Mouse (Mus musculus): ENCODE measurements at regions not wholly inside any gene's neighbourhood (a gene's known extent, or its start where the extent isn't known, plus 50 kb on each side); places are given as distances from the start of the nearest gene placed in this dataset.

DNA sequence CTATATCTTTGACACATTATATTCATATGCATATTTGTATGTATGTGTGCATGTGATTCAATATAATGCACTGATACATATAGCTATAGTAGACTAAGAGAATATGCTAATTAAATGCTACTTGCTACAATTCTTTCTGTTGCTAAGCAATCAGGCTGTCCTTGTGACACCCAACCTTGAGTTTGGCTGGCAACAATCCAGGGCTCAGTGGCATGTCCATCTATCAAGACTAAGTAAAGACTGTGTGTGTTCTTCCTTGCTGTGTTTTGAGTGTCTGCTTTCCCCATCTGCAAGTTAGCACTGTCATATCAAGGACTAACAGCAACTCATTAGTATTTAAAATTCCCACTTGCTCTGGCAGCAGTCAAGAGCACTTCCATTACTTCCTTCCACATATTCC lies 301.2 kb upstream of the Chl1 start:
- peaks cover 9% of the 10 kb centered on the region for H3K4me1 ChIP-seq (replicated peaks)
- no peaks in the 10 kb centered on the region for H3K27me3 ChIP-seq
- H3K36me3 ChIP-seq = no peaks in the 10 kb centered on the region
- no peak overlapping the region for H3K4me3 ChIP-seq
- ATAC-seq (ENCODE audit: low FRiP score) = peak; percentile 71
- H3K4me2 ChIP-seq = no peak overlapping the region
- no peaks in the 10 kb centered on the region for H3K9me3 ChIP-seq
- H3K9ac ChIP-seq = no peak overlapping the region
- H3K27ac ChIP-seq = no peak overlapping the region

DNA sequence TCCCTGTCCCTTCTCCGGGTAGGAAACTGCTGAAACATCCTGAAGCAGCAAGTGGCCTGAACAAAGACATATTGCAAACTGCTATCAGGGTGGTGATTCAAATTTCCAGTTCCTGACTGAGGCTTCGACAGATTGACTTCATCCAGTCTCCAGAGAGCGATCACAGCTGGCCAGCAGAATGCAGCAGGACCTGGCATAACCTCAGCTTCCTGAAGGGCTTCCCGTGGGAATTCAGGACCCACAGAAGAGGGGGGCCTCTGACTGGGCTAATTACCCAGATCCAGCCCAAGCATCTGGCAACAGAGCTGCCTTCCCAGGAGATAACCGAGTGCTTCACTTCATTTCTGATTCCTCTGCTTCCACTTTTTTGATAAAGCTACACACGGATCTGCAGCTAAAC lies 297.2 kb upstream of the Chl1 start:
- Histone ChIP-seq H3K27ac (no peak overlapping the region), H3K36me3 (no peaks in the 10 kb centered on the region), H3K4me3 (no peak overlapping the region), H3K9me3 (no peaks in the 10 kb centered on the region), H3K4me2 (no peak overlapping the region), H3K27me3 (no peaks in the 10 kb centered on the region), H3K9ac (no peak overlapping the region), H3K4me1 (replicated peaks) (peaks cover 9% of the 10 kb centered on the region)
- WGBS = 55% methylated on average over 6 of the region's 6 CpGs
- ATAC-seq (ENCODE audit: low FRiP score) = peak; percentile 63; the same call in 1 of the 2 replicates

DNA sequence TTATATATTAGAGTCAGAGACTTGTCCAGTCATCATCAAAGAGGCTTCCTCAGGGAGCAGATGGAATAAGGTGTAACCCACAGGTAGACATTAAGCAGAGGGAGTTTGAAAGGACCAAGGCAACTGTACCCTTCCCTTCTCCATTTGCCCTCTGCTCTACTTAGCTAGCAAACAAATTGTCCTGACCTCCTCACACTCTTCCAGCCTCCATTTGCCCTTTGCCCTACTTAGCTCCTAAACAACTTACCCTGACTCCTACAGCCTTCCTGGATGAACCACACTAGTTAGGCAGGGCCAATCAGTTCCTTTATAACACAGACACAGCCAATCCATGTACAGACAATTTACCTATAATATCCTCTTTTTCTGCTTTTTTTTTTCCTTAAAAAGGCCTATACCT lies 273.5 kb upstream of the Chl1 start:
- H3K9ac ChIP-seq = no peak overlapping the region
- H3K4me1 ChIP-seq (replicated peaks) = no peaks in the 10 kb centered on the region
- H3K4me3 ChIP-seq = no peak overlapping the region
- H3K27ac ChIP-seq = no peak overlapping the region
- no peaks in the 10 kb centered on the region for H3K9me3 ChIP-seq
- no peak overlapping the region for H3K4me2 ChIP-seq
- no peak for ATAC-seq (ENCODE audit: low FRiP score)
- H3K27me3 ChIP-seq = no peaks in the 10 kb centered on the region
- no peaks in the 10 kb centered on the region for H3K36me3 ChIP-seq

DNA sequence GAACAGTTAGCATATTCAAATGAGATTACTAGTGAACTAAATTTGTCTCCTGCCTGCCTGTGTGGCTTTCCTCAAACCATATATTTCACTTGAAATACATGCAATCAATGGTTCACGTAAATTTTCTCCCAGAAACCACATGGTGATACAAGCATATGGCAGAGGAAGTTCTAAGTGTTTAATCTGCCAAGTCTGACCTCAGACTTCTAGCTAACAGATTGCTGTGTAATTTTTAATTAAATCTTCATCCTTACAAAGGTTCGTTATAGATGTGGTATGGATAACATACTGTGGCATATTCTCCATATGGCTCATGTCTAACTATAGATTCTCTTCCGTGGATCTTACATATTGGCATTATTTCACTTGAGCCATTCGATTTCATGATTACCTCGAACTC lies 241.4 kb upstream of the Chl1 start:
- H3K36me3 ChIP-seq = no peaks in the 10 kb centered on the region
- no peaks in the 10 kb centered on the region for H3K27me3 ChIP-seq
- H3K4me2 ChIP-seq = no peak overlapping the region
- H3K9ac ChIP-seq = no peak overlapping the region
- no peaks in the 10 kb centered on the region for H3K4me1 ChIP-seq (replicated peaks)
- H3K27ac ChIP-seq = no peak overlapping the region
- H3K9me3 ChIP-seq = no peaks in the 10 kb centered on the region
- no peak overlapping the region for H3K4me3 ChIP-seq
- no peak for ATAC-seq (ENCODE audit: low FRiP score)
- WGBS = 88% methylated on average over 5 of the region's 5 CpGs

DNA sequence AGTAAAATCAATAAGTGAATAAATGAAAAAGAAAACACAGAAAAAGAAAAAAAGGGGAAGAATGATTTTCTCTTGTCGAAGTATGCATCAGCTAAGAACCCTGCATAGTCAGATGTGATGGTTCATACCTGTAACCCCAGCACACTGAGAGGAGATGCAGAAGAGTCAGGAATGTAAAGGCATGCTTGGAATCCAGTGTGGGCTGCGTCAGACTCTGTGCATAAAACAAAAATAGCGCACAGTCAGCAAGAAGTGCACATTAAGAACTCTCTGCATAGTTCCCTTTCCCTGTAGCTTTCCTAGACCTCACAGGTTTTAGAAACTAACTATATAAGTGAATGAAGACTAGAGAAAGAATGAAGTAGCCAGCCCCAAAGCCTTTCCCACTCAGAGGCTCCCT lies 238.2 kb upstream of the Chl1 start:
- Histone ChIP-seq H3K4me3 (no peak overlapping the region), H3K9ac (no peak overlapping the region), H3K36me3 (no peaks in the 10 kb centered on the region), H3K27me3 (no peaks in the 10 kb centered on the region), H3K4me1 (replicated peaks) (no peaks in the 10 kb centered on the region), H3K9me3 (no peaks in the 10 kb centered on the region), H3K4me2 (no peak overlapping the region), H3K27ac (no peak overlapping the region)
- 71% methylated on average over 3 of the region's 3 CpGs for WGBS
- no peak for ATAC-seq (ENCODE audit: low FRiP score)

DNA sequence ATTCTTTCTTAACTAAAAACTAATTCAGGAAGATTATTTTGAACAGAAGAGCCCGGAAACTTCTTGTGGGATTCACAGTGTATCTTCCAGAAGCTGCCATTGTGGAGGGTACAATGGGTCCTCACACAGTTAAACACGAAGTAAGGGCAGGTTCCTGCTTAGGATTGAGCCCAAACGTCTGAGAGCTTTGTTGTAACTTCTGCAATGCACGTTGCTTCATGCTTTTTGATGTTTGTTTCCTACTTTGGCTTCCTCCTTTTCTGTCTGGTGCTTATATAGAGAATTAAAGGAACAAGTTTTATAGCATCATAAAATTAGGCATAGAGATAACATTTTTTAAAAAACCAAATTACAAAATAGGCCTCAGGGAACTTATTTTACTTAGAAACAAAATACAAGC lies 235.3 kb upstream of the Chl1 start:
- Histone ChIP-seq H3K4me1 (replicated peaks) (no peaks in the 10 kb centered on the region), H3K4me3 (no peak overlapping the region), H3K36me3 (no peaks in the 10 kb centered on the region), H3K27ac (no peak overlapping the region), H3K27me3 (no peaks in the 10 kb centered on the region), H3K9ac (no peak overlapping the region), H3K9me3 (no peaks in the 10 kb centered on the region), H3K4me2 (no peak overlapping the region)
- ATAC-seq (ENCODE audit: low FRiP score) = no peak
- WGBS = 61% methylated on average over 4 of the region's 4 CpGs

DNA sequence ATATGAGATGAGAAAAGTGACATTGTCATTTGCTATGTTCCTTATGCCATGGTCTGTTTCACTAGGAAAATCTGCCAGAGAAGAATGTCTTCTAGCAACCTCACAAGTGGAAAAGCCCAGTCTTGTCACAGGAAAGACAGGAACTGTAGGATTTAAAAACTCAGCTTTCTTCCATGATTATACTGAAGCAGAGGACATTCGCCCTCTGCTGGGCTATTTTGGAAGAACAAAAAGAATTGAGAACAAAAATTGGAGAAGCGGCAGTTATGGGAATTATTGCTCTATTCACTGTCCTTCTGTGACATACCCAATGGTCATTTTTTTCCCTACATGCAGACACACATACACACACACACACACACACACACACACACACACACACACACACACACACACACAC lies 234.9 kb upstream of the Chl1 start:
- H3K27ac ChIP-seq = no peak overlapping the region

DNA sequence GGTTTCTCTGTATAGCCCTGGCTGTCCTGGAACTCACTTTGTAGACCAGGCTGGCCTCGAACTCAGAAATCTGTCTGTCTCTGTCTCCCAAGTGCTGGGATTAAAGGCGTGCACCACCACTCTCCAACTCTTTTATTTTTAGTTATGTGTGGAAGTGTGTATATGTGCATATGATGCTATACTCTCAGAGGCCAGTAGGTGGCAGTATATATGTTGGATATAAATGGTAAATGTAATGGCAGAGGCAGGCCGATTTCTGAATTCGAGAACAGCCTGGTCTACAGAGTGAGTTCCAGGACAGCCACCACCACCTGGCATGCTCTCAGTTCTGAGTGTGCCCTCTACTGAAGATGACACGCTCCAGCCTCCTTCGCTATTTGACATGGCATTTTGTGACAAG lies 214.4 kb upstream of the Chl1 start:
- Histone ChIP-seq H3K4me3 (no peak overlapping the region), H3K4me1 (replicated peaks) (no peaks in the 10 kb centered on the region), H3K9ac (no peak overlapping the region), H3K27ac (no peak overlapping the region), H3K36me3 (no peaks in the 10 kb centered on the region), H3K9me3 (no peaks in the 10 kb centered on the region), H3K4me2 (no peak overlapping the region), H3K27me3 (no peaks in the 10 kb centered on the region)
- ATAC-seq (ENCODE audit: low FRiP score) = no peak
- 92% methylated on average over 6 of the region's 6 CpGs for WGBS

More for the DNA sequence above, 234.9 kb upstream of the Chl1 start:
- ATAC-seq (ENCODE audit: low FRiP score) = no peak
- Histone ChIP-seq H3K9me3 (no peaks in the 10 kb centered on the region), H3K4me1 (replicated peaks) (no peaks in the 10 kb centered on the region), H3K4me2 (no peak overlapping the region), H3K9ac (no peak overlapping the region), H3K36me3 (no peaks in the 10 kb centered on the region), H3K27me3 (no peaks in the 10 kb centered on the region), H3K4me3 (no peak overlapping the region)
- WGBS = 24% methylated on average over 2 of the region's 2 CpGs

DNA sequence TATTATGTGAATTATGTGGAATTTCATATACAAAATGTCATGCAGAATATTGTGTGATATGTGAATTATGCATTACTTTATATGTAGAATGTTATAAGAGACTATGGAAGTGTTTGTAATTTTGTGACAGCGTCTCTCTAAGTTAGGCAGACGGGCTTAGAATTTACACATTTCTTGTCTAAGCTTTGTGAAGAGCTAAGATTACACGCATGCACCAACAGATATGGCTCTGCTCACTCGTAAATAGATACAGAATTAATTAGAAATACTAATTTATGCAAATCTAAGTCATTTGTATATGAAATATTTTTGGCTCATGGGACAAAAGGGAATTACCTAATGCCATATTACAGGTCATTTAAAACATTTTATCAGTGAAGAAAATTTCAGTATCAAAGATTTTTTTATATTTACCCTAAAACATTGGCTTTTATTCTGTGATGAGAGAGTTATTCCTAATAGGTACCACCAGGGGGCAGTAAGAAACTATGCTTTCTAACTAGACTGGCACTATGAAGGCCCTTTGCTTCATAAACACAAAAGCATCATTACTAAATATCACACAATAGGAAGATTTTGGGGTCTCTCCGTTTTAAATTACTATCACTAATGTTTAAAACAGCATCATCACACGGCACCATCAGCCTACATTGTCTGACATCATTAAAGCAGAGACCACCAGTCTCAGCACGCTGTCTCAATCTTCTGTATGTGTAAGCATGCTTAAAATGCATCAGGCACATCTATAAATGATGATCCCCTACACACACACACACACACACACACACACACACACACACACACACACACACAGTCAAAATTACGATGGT lies 203.8 kb upstream of the Chl1 start:
- Histone ChIP-seq H3K4me1 (replicated peaks) (peaks cover 6% of the 10 kb centered on the region), H3K27me3 (no peaks in the 10 kb centered on the region), H3K36me3 (no peaks in the 10 kb centered on the region), H3K9ac (no peak overlapping the region), H3K9me3 (no peaks in the 10 kb centered on the region), H3K4me2 (no peak overlapping the region), H3K4me3 (no peak overlapping the region), H3K27ac (peak overlapping the region; percentile 77; the same call in 1 of the 2 replicates)
- ATAC-seq (ENCODE audit: low FRiP score) = peak; percentile 78
- WGBS = 37% methylated on average over 8 of the region's 8 CpGs

DNA sequence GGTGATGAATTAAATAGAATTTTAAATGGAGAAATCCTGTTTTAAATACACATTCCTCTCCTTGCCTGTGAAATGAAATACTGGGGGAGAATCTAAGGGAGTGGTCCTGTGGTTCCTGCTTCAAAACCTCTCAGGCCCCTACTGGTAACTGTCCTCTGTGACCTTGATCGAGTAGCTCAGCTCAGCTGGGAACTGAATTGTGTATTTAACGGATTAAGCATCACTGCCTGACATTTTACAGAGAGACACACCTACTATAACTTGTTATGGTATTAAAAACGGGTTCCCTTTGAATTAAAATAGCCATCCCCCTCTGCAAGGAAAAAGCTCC lies 203.2 kb upstream of the Chl1 start:
- Histone ChIP-seq H3K27ac (peak overlapping the region; percentile 77), H3K4me3 (no peak overlapping the region), H3K36me3 (no peaks in the 10 kb centered on the region), H3K4me1 (replicated peaks) (peaks cover 10% of the 10 kb centered on the region), H3K9me3 (no peaks in the 10 kb centered on the region), H3K27me3 (no peaks in the 10 kb centered on the region), H3K4me2 (no peak overlapping the region), H3K9ac (no peak overlapping the region)
- 10% methylated on average over 3 of the region's 3 CpGs for WGBS
- peak; percentile 63 for ATAC-seq (ENCODE audit: low FRiP score)

DNA sequence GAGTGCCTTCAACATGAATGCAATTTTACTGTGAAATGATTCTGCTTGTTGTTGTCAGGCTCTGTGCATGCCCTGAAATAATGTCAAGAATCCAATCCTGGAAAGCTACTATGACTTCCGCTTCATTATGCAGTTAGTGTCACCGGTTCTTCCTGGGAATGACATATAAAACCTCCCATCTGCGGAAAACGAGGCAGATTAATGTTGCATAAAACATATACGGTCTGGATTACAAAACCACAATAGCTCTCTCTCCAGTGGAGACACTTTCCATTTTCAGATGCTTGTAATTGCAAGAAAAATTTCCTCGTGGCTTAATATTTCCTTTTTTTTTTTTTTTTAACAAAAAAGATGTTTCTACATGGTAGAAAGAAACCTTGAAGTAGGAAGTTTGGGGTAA lies 198.2 kb upstream of the Chl1 start:
- no peak for ATAC-seq (ENCODE audit: low FRiP score)
- H3K4me1 ChIP-seq (replicated peaks) = peaks cover 18% of the 10 kb centered on the region

DNA sequence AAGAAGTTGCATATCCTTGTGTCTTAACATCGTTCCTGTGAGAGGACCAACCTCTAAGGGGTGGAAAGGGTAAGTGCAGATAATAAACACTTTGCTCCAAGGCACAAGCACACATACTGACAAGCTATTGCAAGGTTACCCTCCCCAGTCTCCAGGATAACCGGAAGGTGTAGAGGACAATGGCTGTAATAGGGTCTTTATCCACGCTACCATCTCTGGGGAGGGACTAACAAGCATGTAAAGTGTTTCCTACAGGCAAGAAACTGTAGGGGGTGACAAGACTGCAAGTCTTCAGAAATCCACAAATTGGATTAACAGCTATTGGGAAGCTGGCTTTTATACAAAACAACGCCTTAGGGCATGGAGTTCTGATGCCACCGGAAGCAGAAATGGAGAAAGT lies 197.5 kb upstream of the Chl1 start:
- WGBS = 43% methylated on average over 5 of the region's 5 CpGs
- no peak overlapping the region for H3K4me3 ChIP-seq
- peaks cover 17% of the 10 kb centered on the region; the same call in 1 of the 2 replicates for H3K4me1 ChIP-seq (replicated peaks)
- no peaks in the 10 kb centered on the region for H3K9me3 ChIP-seq
- no peaks in the 10 kb centered on the region for H3K27me3 ChIP-seq
- H3K4me2 ChIP-seq = no peak overlapping the region
- H3K36me3 ChIP-seq = no peaks in the 10 kb centered on the region
- ATAC-seq (ENCODE audit: low FRiP score) = no peak
- H3K9ac ChIP-seq = no peak overlapping the region
- H3K27ac ChIP-seq = no peak overlapping the region

More for the DNA sequence above, 198.2 kb upstream of the Chl1 start:
- Histone ChIP-seq H3K4me3 (no peak overlapping the region), H3K9ac (no peak overlapping the region), H3K9me3 (no peaks in the 10 kb centered on the region), H3K4me2 (no peak overlapping the region), H3K36me3 (no peaks in the 10 kb centered on the region), H3K27ac (peak overlapping the region; percentile 64; the same call in 1 of the 2 replicates), H3K27me3 (no peaks in the 10 kb centered on the region)
- 50% methylated on average over 6 of the region's 6 CpGs for WGBS

DNA sequence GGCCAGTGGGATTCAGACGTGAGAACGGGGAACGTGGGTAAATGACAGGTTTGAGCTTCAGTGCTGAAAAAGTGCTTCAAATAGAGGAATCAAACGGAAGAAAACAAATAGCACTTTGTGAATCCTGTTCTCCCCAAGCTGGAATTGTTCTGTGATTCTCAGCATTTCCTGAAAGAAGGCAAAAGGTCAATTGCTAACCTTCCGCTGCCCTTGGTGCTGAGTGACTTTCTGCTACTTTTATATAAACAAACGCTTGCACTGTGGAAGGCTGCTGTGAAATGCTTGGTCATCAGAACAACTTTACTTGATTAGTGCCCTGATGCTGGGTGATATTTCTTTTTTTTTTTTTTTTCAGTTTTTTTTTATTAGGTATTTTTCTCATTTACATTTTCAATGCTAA lies 192.3 kb upstream of the Chl1 start:
- Histone ChIP-seq H3K36me3 (no peaks in the 10 kb centered on the region), H3K27ac (no peak overlapping the region), H3K9ac (no peak overlapping the region), H3K4me3 (no peak overlapping the region), H3K9me3 (no peaks in the 10 kb centered on the region), H3K4me2 (no peak overlapping the region), H3K27me3 (no peaks in the 10 kb centered on the region), H3K4me1 (replicated peaks) (peaks cover 15% of the 10 kb centered on the region; the same call in 1 of the 2 replicates)
- WGBS = 13% methylated on average over 6 of the region's 6 CpGs
- ATAC-seq (ENCODE audit: low FRiP score) = no peak

Data from hindbrain, embryonic 13.5 days (tissue).